Mouse (Mus musculus) adrenal gland, adult (tissue): ENCODE results near the gene Dnah10.

Source experiments
- DNase-seq, 2 experiments: peaks; one replicate each; pipeline ENCODE4 v3.0.0; 2022 to 2023; ENCODE audit warnings: low spot score in 1 of 2; ENCODE audit not compliant: inconsistent age in 2 of 2

Dnah10 gene

GRCm38 (mm10) chr5:124862871-124863741, 138.2 kb downstream of the Dnah10 start:
- DNase-seq = peak; percentile 45 to 74

GRCm38 (mm10) chr5:124868981-124869380, 144.1 kb downstream of the Dnah10 start:
- peak; percentile 66 to 88 for DNase-seq

DNA sequence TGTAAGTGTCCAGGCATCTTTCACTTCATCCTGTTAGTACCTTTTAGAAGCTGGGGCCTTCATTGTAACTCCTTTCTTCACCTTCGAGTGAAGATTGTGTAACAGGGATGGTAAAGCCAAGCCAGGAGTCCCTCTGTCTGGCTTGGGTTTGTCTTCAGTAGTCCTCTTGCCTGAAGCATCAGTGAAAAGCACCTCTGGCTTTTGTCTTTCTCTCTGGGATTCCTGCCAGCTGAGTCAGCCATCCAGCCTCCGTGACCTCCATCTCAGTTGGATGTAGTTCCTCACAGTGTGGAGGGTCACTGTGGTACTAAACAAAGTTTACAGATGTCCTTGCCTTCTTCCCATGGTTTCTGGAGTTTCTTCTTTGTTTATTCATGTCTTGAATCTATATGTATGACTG, 147.1 kb downstream of the Dnah10 start:
- peak; percentile 78 to 92 for DNase-seq

DNA sequence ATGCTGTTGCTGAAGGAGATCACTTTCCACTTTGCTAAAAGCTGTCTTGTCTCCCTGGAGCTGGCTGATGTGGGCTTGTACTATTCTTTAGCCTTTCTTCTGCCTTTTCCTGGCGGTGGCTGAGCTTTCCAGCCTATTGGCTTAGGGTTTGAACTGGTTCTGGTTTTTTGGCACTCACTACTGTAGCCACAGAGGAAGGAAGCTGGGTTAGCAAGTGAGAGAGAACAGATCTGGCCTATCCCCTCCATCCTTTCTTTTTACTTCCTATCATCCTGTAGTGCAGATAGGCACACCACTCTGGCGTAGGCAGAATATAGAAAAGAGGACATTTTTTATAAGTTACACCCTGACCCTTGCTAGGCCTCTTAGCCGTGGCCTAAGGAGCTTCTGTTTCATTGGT, 148.2 kb downstream of the Dnah10 start:
- DNase-seq = no peak

DNA sequence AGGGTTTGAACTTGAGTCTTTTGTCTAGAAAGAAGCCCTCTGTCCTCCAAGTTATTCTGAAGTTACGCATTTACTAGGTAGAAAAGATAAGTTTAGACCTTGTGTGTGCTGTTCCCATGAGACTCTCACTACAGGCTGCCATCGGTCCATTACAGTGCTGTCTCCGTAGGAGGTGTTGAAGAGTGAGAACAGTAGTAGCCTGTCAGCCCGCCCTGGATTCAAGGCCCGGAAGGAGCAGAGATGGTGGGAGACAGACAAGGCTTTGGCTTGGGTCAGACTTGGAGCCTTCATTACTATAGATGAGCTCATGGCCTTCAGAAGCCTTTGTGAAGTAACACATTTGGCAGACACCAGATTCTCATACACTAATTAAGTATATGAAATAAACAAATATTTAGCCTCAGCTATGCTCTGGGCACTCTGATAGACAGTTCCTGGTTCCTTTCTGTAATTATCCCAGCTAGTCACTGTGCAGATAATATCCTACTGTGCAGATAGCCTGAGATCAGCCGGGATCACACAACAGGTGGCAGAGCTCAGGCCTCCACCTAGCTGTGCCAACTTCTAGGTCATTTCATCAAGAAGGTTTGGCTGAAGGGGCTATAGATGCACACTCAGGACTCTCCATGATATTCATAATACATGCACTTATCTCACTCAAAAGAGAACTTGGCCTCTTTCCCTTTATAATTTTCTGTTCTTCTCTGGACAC, 149.2 kb downstream of the Dnah10 start:
- no peak for DNase-seq

GRCm38 (mm10) chr5:124879251-124879650, 154.4 kb downstream of the Dnah10 start:
- peak; percentile 35 to 68 for DNase-seq

DNA sequence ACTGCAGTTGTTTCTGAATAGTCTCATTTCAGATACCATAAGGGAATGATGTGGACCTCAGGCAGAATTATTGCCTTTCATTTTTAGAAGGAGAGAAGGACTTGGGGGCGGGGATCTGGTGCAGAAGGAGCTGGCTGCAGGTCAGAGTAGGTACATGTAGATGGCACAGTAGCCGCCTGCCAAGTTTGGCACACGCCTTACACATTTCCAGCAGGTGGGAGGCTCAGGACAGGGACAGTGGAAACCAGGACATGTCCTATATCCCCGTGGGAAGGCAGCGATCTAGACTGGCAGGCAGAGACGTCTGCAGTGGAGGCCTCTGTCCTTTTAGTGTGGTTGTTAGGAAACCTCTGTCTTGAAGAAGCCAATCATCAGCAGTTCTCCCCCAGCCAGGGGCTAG, 154.9 kb downstream of the Dnah10 start:
- DNase-seq = no peak

- DNase-seq = no peak
These were observed 159.0 kb downstream of the Dnah10 start for GRCm38 (mm10) chr5:124883877-124884276.
